Mouse (Mus musculus): ENCODE results near the gene Olfm2.

The Olfm2 gene

DNA sequence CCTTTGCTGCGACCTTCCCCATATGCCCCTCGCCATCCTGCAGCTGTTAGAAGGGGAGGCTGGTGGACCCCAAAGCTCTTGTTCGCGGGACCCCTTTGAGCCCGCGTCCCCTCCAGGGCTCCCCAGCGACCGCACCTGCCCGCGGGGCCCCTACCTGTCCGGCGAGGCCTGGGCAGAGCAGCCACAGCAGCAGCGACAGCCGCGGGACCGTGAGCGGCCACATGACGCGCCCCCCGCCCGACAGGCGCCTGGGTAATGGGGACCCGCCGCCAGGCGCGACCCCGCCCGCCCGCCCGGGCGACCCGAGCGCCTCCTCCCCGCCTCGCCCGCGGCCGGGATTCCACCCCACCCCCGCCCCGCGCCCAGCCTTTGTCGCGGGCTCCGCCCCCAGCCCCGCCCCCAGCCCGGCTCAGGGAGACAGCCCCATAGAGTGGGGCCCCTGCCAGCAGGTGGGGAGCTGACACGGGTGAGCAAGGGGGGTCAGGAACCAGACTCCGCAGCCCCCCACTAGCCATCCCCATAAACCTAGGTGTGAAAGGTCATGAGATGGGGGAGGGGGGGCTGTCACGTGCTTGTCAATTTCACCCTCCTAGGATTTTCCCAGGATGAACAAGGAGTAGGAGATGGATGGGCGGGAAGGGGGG is at the start of gene Olfm2:
Gene Olfm2 (minus strand): TSS at position 333 of the 644 bp plus-strand sequence.
- DNase-seq (ENCODE audit: low spot score in 2 of 2) = peak in 1 of 2 experiments; percentile 28

DNA sequence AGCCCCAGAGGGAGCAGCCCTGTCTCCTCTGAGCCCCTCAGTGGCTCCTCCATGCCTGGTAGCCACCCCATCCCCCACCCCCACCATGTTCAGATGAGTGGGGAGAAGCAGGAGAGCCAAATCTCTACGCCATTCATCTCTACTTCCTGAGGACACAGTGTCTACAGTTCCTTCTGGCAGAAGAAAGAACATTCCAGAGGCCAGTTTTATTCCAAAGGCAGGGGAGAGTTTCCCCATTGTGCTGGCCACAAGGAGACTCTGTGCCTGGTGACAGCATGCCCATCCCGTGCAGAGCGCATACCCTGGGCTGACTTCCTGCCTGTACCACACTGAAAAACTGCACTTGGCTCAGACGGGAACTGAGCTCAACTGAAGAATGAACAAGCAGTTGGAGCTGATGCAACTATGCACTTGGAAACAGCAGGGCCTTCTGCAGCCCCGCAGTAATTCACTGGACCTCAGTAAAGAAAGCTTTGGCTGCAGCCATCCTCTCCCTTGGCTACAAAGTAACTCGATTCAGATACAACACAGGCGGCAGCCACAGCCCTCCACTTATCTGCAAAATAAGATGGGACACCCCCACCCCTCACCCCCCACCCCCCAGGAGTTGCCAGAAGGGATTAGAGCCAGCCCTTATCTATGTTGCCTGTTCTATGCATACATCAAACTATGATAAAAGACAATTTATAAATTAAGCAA is 48.1 kb upstream of the Olfm2 start:
- DNase-seq (ENCODE audit: low spot score in 2 of 2) = peak; percentile 35 to 38

DNA sequence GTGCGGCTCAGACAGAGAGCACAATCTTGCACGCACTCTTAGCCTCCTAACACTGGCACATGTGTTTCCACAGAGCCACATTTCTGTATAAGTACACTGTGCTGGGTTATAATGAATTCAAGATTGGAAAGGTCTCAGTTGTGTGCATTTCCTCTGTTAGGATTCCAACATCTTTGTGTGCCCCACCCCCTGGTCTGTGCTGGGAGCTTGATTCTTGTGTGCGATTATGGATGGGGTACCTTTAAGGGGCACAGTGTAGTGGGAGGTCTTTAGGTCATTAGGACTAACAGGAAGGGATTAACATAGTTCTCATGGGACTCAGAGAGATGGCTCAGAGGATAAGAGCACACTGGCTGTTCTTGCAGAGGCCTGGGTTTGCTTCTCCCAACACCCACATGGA is 44.2 kb upstream of the Olfm2 start:
- DNase-seq (ENCODE audit: low spot score in 2 of 2) = no peak

DNA sequence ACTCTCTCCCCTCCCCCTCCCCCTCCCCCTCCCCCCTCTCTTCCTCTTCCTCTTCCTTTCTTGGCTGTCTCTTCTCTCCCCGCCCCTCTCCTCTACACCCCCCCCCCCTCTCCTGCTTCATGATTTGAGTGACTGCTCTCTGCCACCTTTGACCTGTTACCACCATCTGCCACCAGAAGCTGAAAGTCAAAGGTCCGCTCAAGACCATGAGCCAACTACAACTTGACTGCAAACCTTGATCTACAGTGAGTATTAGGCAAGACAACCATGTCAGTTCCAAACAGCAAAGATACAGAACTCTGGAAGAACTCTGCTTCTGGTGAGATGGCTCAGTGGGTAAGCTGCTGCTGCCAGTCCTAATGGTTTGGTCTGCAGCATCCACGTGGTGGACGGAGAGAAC is 43.5 kb upstream of the Olfm2 start:
- no peak for DNase-seq (ENCODE audit: low spot score in 2 of 2)

DNA sequence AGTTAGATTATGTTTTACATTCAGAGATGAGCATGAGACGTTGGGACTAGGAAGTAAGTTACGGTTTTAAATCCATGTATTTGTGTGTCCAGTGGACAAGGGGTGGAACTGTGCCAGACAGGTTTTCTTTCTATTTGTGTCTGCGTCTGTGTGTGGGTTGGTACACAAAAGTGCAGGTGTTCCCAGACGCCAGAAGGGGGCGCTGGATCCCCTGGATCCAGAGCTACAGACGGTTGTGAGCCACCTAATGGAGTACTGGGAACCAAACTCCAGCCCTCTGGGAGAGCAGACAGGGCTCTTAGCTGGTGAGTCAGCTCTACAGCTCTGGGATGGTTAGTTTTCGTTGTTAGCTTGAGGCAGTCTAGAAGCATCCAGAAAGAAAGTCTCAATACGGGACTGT is 41.8 kb upstream of the Olfm2 start:
- DNase-seq (ENCODE audit: low spot score in 2 of 2) = no peak

DNA sequence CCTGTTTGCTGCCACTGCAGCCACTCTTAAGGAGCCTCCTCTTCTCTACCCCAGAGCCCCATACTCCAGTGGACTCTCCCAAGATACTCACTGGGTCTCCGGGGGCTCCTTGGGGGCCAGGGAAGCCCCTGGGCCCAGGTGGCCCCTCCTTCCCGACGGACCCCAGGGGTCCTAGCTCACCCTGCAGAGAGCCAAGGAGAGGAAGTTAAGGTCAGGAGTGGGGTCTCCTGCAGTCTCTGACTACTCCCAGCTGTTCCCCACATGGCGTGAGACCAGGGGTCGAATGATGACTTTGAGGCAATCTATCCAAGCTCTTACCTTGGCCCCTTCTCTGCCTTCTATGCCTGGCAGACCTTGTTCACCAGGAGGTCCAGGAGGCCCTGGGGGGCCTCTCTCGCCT is 38.9 kb upstream of the Olfm2 start:
- DNase-seq (ENCODE audit: low spot score in 2 of 2) = no peak

DNA sequence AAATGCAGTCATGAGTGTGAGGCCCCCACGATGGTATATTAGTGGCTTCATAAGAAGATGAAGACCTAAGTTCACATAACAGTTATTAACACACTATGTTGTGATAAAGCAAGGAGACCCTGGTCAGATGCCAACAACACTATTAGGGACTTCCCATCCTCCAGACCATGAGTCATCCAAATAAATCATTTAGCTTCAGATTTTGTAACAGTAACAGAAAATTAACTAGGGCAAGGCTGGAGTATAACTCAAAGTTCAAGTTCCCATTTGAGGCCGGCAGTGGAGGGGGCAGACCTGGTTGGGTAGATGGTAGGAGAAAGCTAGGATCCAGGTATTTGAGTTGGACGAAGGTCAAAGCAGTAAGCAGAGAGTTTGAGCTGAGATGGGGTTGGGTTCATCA is 35.1 kb upstream of the Olfm2 start:
- DNase-seq (ENCODE audit: low spot score in 2 of 2) = no peak

DNA sequence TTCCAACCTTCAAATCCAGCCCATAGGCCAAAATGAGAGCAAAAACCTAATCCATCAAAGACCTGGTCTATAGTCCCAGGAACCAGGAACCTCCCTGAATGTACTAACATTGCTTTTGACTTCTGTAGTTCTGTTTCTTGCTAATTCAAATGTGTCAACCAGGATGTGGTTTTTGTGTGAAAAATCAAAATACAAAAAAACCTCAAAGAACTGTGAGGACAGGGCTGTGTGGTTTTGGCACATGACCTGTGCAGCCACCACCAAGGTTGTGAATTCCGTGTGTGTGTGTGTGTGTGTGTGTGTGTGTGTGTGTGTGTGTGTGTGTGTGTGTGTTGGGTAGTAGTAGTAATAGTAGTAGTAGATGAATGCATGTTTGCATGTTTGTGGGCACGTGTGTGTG is 19.1 kb upstream of the Olfm2 start:
- no peak for DNase-seq (ENCODE audit: low spot score in 2 of 2)

DNA sequence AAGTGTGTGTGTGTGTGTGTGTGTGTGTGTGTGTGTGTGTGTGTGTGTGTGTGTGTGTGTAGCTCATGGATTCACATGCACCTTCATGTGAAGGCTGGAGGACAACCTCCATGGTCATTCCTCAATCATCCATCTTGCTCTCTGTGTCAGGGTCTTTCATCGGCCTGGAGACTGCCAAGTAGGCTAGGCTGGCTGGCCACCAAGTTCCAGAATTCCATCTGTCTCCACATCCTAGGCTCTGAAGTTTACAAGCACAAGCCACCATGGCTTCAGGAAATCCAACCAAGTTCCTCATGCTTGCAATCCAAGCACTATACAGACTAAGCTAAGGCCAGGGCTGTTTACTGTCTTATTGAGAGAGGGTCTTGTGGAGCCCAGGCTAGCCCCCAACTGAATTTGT is 16.9 kb upstream of the Olfm2 start:
- DNase-seq (ENCODE audit: low spot score in 2 of 2) = no peak

DNA sequence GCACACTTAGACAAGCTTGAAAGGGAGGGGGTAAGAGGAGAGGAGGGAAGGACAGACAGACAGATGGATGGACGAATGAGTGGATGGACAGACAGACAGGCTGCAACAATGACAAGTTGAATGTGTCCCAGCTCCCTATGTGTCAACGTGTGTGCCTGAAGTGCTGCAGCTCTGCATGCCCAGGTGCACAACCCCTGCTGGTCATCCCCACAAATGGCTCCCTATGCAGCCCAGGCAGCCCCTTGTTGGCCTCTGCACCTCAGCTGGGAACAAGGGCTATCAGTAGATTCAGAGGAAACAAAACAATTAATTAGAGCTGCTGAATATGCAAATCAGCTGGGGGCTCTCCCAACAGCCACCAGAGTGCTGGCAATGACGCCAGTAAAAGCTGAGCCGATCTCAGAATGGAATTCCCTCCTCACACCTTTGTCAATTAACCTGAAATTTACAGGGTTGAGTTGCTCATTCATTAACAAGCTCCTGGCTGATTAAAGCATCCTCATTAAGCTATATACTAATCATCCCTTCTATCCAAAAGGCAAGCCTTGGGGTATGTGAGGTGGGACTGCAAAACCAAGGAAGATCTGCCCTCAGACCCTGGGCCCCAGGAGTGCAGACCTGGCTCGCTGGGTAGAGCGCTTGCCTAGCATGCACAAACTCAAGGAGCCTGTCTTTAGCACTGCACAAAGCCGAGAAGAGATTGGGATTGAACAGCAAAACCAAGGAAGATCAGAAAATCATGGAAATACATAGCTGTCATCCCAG is 16.2 kb upstream of the Olfm2 start:
- no peak for DNase-seq (ENCODE audit: low spot score in 2 of 2)

DNA sequence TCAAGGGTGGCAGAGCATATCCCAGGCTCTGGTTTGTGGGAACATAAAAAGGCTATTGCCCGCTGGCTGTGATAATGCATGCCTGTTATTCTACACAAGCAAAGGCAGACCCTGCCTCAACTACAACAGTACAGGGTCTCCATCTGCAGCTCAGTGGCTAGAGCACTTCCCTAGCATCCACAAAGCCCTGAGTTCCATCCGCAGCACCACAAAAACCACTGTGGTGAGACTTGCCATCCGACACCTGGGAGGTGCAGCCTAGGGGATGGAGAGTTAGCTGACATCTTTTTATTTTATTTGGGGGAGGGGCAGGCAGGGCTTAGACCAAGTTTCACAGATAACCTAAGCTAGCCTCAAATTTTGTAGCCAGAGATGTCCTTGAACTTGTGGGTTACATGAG is 15.2 kb upstream of the Olfm2 start:
- no peak for DNase-seq (ENCODE audit: low spot score in 2 of 2)

DNA sequence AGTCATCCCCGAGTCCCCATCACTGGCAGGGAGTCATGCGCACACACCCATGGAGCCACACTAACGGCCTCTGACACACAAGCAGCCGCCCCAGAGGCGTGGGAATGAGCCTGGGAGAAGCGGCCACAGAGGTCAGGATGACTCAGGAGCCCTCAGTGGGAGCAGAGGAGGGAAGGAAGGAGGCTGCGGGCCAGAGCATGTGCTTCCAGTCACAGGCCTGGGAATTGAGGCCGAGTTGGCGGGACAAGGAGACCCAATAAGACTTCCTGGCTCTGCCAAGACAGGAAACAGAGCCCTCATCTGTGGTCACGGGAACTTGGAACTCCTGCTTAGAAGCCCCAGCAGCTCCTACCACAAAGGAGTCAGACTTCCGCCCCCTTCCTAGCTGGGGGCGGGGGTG is 14.7 kb upstream of the Olfm2 start:
- DNase-seq (ENCODE audit: low spot score in 2 of 2) = no peak

DNA sequence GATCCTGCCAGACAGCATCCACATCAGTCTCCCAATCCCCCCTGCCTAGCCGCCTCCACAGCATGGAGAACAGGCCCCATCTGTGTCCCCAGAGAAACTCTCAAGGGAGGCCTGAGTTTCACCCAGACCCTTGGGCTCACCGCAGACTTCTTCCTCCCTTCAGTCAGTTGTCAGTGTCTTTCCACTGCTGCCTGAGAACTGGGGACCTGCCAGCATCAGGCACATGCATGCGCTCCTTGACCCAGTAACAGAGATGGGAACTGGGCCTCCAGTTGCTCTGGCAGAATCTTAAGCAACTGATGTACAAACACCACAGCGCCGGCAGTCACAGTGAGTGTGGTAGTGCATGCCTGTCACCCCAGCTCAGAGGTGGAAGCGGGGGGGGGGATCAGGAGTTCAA is 12.7 kb upstream of the Olfm2 start:
- no peak for DNase-seq (ENCODE audit: low spot score in 2 of 2)

DNA sequence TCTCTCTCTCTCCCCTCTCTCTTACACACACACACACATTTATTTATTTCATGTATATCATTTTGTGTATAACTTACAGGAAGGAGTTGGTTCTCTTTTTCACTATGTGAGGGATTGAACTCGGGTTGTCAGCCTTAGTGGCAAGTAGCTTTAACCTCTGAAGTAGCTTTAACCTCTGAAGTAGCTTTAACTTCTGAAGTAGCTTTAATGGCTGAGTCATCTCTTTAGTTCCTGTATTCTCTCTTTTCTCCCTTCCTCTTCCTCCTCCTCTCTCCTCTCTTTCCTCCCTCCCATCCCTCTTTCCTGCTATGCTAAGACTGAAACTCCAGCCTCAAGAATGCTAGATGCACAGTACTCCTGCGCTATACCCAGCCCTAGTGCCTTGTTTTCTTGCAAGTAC is 12.1 kb upstream of the Olfm2 start:
- DNase-seq (ENCODE audit: low spot score in 2 of 2) = no peak

DNA sequence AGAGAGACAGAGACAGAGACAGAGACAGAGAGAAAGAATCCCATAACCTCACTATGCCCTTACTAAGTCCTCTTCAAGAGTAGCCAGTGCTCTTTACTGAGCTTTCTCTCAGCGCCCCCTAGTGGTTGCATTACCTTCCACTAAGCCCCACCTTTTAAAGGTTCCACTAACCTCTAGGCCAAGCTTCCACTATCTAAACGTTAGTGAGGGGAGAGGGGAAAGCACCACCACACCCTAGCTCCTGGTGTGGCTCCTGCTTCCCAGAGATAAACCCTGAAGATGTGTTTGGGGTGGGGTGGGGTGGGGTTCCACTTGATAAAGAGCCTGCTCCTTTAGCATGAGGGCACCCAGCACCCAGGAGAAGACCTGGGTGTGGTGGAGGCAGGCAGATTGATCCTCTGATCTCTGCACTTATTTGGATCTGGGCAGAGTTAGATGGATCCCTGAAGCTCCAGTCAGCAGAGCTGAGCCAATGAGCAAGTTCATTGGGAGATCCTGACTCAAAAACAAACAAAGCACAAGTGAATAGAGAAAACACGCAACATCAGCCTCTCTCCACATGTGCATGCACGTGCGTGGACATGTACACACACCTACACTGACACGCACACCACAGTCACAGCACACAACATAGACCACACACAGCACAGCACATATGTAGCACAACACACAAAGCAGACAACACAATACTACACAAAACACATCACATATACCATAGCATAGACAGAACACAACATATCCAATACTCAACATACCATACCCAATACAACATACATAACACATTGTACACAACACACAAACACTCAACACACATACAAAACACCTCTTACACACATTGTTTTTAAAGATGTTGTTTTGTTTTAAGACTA is 11.2 kb upstream of the Olfm2 start:
- DNase-seq (ENCODE audit: low spot score in 2 of 2) = peak in 1 of 2 experiments; percentile 52

DNA sequence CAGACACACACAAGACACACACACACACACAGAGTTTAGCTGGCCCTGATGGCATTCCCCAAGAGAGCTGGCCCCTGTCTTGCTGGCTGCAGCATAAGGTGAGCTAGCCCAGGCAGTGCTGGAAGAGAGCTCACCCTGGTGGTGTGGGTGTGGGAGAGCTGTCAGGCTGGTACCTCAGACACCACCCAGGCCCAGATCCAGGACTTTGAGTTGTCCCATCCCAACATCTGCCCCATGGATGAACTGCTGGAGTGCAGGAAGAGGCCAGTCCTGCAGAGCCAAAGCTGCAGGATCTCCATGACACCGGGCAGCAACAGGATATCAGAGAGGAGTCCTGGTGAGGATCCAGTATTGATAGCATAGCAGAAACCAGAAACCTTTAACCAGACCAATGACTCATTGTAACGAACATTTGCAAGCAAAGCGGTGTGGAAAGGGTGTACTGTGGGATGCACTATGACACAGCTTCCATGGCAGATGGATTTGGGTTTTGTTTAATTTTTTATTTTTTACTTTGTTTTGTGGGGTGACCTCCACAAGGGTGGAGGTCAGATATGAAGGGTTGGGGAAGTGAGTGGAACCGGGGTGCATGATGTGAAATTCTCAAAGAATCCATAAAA is 10.0 kb upstream of the Olfm2 start:
- DNase-seq (ENCODE audit: low spot score in 2 of 2) = no peak

DNA sequence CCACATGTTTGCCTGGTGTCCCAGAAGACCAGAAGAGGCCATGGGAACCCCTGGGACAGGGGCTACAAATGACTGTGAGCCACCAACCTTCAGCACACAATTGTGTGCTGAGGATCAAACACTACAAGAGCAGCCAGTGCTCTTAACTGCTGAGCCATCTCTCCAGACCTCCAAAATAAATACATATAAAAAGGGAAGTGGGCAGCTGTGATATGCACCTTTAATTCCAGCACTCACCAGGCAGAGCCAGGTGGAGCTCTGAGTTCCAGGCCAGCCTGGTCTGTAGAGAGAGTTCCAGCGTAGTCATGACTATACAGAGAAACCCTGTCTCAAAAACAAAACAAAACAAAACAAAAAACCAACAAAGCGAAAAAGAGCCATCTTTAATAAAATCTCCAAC is 8.2 kb upstream of the Olfm2 start:
- no peak for DNase-seq (ENCODE audit: low spot score in 2 of 2)

DNA sequence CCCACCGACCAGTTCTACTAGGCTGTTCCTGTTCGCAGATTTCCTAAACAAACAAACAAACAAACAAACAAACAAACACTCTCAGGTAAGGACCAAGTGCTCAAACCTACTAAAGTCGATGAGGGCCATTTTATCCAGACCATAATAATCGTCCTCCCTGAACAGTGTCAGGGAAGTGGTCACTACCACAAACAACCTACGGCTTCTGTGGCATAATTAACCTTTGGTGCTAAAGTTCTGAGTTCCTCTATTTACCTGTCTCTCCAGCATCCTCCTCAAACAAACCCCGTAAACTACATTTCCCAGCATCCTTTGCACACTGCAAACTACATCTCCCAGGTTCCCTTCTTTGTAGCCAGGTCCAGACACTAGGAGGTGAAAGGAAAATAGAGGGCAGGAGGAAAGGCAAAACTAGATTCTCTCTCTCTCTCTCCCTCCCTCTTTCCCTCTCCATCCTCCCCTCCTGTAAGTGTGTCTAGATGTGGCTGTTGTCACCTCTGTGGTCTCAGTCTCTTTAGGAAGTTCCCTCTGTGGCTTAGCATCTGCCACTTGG is 5.4 kb upstream of the Olfm2 start:
- no peak for DNase-seq (ENCODE audit: low spot score in 2 of 2)

DNA sequence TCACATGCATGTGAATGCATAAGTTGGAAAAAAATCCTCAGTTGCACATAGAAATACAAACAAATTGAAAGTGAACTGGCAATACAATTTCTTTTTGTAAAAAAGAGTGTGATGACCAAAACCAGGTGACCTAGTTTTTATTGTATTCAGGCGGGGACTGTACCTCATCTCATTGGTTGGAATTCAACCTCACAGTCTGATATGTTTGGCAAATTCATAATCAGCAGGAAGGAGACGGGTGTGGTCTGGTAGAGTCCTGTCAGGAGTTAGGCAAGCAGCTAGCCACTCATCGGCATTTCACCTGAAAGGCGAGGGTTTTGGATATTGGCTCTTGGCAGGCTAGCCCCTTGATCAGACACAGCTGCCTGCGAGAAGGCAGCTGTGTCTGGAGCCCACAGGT is 3.1 kb upstream of the Olfm2 start:
- DNase-seq (ENCODE audit: low spot score in 2 of 2) = no peak

DNA sequence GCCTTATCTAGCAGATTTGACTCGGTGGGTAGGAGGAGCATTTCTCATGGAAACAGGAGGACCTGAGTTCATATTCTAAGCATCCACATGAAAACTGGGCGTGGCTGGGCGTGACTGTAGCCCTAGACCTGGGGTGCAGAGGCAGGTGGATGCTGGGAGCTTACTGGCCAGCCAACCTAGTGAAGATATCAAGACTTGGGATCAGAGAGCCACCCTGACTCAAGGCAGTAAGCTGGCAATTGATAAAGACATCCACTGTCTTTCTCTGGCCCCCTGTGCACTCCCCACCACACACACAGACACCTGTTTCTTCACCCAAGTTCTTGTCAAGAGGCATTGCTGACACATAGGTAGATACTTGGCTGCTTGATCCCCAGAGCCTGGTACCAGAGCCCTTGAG is 2.4 kb upstream of the Olfm2 start:
- DNase-seq (ENCODE audit: low spot score in 2 of 2) = no peak

DNA sequence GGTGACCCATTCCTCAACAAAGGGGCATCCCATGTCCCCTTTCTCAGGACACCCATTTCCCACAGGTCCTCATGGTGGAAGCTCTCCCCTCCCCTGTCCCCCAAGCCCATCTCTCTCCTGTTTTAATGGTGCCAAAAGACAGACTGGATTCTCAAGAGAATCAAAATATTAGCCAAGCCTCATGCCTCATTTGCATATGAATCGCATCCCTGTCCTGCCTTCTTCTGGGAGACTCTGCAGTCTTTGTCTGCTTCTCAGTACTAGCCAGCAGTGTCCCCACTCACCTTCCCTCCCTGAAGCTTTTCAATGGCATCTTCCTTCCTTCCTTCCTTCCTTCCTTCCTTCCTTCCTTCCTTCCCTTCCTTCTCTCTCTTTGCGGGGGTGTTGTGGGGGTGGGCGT is 1.5 kb upstream of the Olfm2 start:
- DNase-seq (ENCODE audit: low spot score in 2 of 2) = no peak
